Mouse (Mus musculus): ENCODE measurements at regions not wholly inside any gene's neighbourhood (a gene's known extent, or its start where the extent isn't known, plus 50 kb on each side); places are given as distances from the start of the nearest gene placed in this dataset.

DNA sequence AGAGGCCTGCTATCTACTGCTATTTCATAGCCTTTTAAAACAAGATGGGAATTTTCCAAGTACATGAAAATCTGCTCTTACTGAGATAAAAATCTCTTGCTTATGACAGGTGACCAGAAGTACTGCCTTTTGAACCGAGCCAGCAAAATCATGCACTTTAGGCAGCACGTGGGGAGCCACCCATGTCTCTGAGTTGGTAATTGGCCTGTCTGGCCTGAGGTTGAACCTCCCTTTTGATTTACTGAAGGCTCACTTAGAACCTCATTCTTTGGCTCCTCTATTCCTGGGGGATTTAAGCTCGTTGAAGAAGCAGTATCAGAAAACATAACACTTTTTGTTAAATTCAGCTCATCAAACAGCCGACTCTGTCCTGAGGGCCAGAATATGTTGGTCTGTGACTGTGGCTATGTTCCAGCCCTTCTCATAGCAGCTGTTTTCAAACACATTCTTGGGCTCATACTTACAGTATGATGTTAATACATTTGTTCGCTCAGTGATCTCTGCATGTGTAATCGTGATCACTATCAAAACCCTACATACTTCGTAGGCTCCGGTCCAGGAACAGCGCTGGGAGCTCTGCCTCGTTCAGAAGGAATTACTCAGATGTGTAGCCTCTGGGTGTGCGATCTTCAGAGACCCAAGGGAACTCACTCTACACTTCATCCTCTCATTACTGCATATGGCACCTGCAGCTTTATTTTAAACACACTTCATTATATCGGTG, 290.1 kb upstream of the Gm15217 start:
- TF ChIP-seq CEBPB (IDR thresholded peaks at IDR 0.05; ENCODE audit: low read depth) = no peak
- TF ChIP-seq CTCF (IDR thresholded peaks at IDR 0.05; ENCODE audit: control insufficient read depth, insufficient read depth, insufficient read length) = no peak
- TF ChIP-seq USF1 (IDR thresholded peaks at IDR 0.05; ENCODE audit: low read depth) = no peak
- no peak for TF ChIP-seq MYOG (IDR thresholded peaks at IDR 0.05; ENCODE audit: control insufficient read depth, extremely low read depth, insufficient read length)
- no peak for TF ChIP-seq FOSL1 (IDR thresholded peaks at IDR 0.05; ENCODE audit: insufficient read depth, low read length, poor library complexity, severe bottlenecking)
- no peak for TF ChIP-seq MAX (IDR thresholded peaks at IDR 0.05)
